Mouse (Mus musculus) stomach, embryonic 15.5 days (tissue): ENCODE results near the gene Mrpl1. TPM values are rescaled to one million over a fixed set of nuclear protein-coding genes. Genes with fewer than 3 reads are reported as not detected.

Experiments
- ATAC-seq: fragments of 200-750 bp; cut with Nextera tagmentation; 2 replicates; pipeline ENCODE4 v1.8.0; 2017; ENCODE audit warnings: low read depth, moderate number of reproducible peaks, moderate TSS enrichment; ENCODE audit not compliant: insufficient read depth, low FRiP score
- H3K27ac ChIP-seq: fragments of 300-500 bp; sonication (generic); 2 replicates; pipeline ENCODE4 v1.5.1; 2015; ENCODE audit warnings: mild to moderate bottlenecking, inconsistent platforms
- H3K27me3 ChIP-seq: fragments of 300-500 bp; sonication (generic); replicated peaks from 2 replicates; pipeline ENCODE4 v1.6.1; 2015; ENCODE audit warnings: inconsistent platforms
- H3K36me3 ChIP-seq: fragments of 300-500 bp; sonication (generic); 2 replicates; pipeline ENCODE4 v1.6.1; 2015; ENCODE audit warnings: inconsistent platforms
- H3K4me1 ChIP-seq: fragments of 300-500 bp; sonication (generic); 2 replicates; pipeline ENCODE4 v1.6.1; 2015; ENCODE audit warnings: inconsistent platforms
- H3K4me2 ChIP-seq: fragments of 300-500 bp; sonication (generic); 2 replicates; pipeline ENCODE4 v1.6.1; 2015; ENCODE audit warnings: mild to moderate bottlenecking, inconsistent platforms
- H3K4me3 ChIP-seq: fragments of 300-500 bp; sonication (generic); replicated peaks from 2 replicates; pipeline ENCODE4 v1.5.1; 2015; ENCODE audit warnings: inconsistent platforms
- H3K9ac ChIP-seq: fragments of 300-500 bp; sonication (generic); 2 replicates; pipeline ENCODE4 v1.6.1; 2015; ENCODE audit warnings: inconsistent platforms
- H3K9me3 ChIP-seq: fragments of 300-500 bp; sonication (generic); 2 replicates; pipeline ENCODE4 v1.6.1; 2016; ENCODE audit warnings: inconsistent platforms
- WGBS: fragments of 180-500 bp; shearing (Covaris S2); methylation state at CpG from one replicate; pipeline ENCODE4 v1.1.7; 2015; 5-methylcytosine and 5-hydroxymethylcytosine counted together
- polyA plus RNA-seq: library from polyadenylated mRNA; unstranded; fragments of >200 nt; fragmentation: Nextera tagmentation; extraction: Ambion mirVana; gene quantifications from 2 replicates; pipeline ENCODE4 v1.2.1, GENCODE M21; 2015

Mrpl1 gene
- polyA plus RNA-seq, 1 experiment from 2014 or later = 21.4 TPM

GRCm38 (mm10) chr5:96255166-96255565, 45.9 kb downstream of the Mrpl1 start:
- no peaks in the 10 kb centered on the region for H3K27me3 ChIP-seq
- no peak for ATAC-seq
- no peak overlapping the region for H3K4me2 ChIP-seq
- H3K4me1 ChIP-seq = no peaks in the 10 kb centered on the region
- H3K9ac ChIP-seq = no peak overlapping the region
- no peaks in the 10 kb centered on the region for H3K36me3 ChIP-seq
- H3K27ac ChIP-seq = no peak overlapping the region
- WGBS = 82% methylated on average over 3 of the region's 3 CpGs
- H3K9me3 ChIP-seq = no peaks in the 10 kb centered on the region
- H3K4me3 ChIP-seq = no peak overlapping the region

GRCm38 (mm10) chr5:96258210-96258609, 48.9 kb downstream of the Mrpl1 start:
- Histone ChIP-seq H3K4me3 (no peak overlapping the region), H3K27ac (no peak overlapping the region), H3K4me1 (no peaks in the 10 kb centered on the region), H3K9ac (no peak overlapping the region), H3K4me2 (no peak overlapping the region), H3K9me3 (no peaks in the 10 kb centered on the region), H3K36me3 (no peaks in the 10 kb centered on the region), H3K27me3 (no peaks in the 10 kb centered on the region)
- no peak for ATAC-seq
- WGBS = 85% methylated on average over 5 of the region's 5 CpGs

GRCm38 (mm10) chr5:96267017-96267702, 57.9 kb downstream of the Mrpl1 start:
- Histone ChIP-seq H3K27me3 (no peaks in the 10 kb centered on the region), H3K4me2 (no peak overlapping the region), H3K27ac (no peak overlapping the region), H3K9me3 (no peaks in the 10 kb centered on the region), H3K9ac (no peak overlapping the region), H3K36me3 (peaks cover 4% of the 10 kb centered on the region; the same call in 1 of the 2 replicates), H3K4me1 (no peaks in the 10 kb centered on the region), H3K4me3 (no peak overlapping the region)
- 59% methylated on average over 3 of the region's 3 CpGs for WGBS
- ATAC-seq = no peak

GRCm38 (mm10) chr5:96271070-96271469, 61.8 kb downstream of the Mrpl1 start:
- 74% methylated on average over 6 of the region's 6 CpGs for WGBS
- no peak for ATAC-seq
- H3K27me3 ChIP-seq = no peaks in the 10 kb centered on the region
- no peak overlapping the region for H3K9ac ChIP-seq
- no peak overlapping the region for H3K27ac ChIP-seq
- no peaks in the 10 kb centered on the region for H3K36me3 ChIP-seq
- H3K4me3 ChIP-seq = no peak overlapping the region
- no peak overlapping the region for H3K4me2 ChIP-seq
- no peaks in the 10 kb centered on the region for H3K4me1 ChIP-seq
- no peaks in the 10 kb centered on the region for H3K9me3 ChIP-seq

GRCm38 (mm10) chr5:96305786-96306185, 96.5 kb downstream of the Mrpl1 start:
- Histone ChIP-seq H3K36me3 (no peaks in the 10 kb centered on the region), H3K4me1 (no peaks in the 10 kb centered on the region), H3K4me2 (no peak overlapping the region), H3K9me3 (no peaks in the 10 kb centered on the region), H3K9ac (no peak overlapping the region), H3K4me3 (no peak overlapping the region), H3K27ac (no peak overlapping the region), H3K27me3 (no peaks in the 10 kb centered on the region)
- WGBS = 61% methylated on average over 8 of the region's 8 CpGs
- no peak for ATAC-seq

- H3K4me1 ChIP-seq = no peaks in the 10 kb centered on the region
- no peaks in the 10 kb centered on the region for H3K9me3 ChIP-seq
- 77% methylated on average over 1 of the region's 1 CpGs for WGBS
- no peaks in the 10 kb centered on the region for H3K36me3 ChIP-seq
- ATAC-seq = no peak
- H3K27ac ChIP-seq = no peak overlapping the region
- no peaks in the 10 kb centered on the region for H3K27me3 ChIP-seq
- no peak overlapping the region for H3K9ac ChIP-seq
- H3K4me3 ChIP-seq = no peak overlapping the region
- H3K4me2 ChIP-seq = no peak overlapping the region
These were observed 97.0 kb downstream of the Mrpl1 start for GRCm38 (mm10) chr5:96306271-96306670.

- ATAC-seq = no peak
- no peaks in the 10 kb centered on the region for H3K36me3 ChIP-seq
- H3K4me2 ChIP-seq = no peak overlapping the region
These were observed 97.5 kb downstream of the Mrpl1 start for GRCm38 (mm10) chr5:96306826-96307225.

GRCm38 (mm10) chr5:96308086-96308485, 98.8 kb downstream of the Mrpl1 start:
- no peaks in the 10 kb centered on the region for H3K4me1 ChIP-seq
- no peaks in the 10 kb centered on the region for H3K36me3 ChIP-seq
- no peak overlapping the region for H3K4me2 ChIP-seq
- no peak overlapping the region for H3K27ac ChIP-seq
- no peaks in the 10 kb centered on the region for H3K9me3 ChIP-seq
- 83% methylated on average over 13 of the region's 13 CpGs for WGBS
- no peak overlapping the region for H3K4me3 ChIP-seq
- no peak for ATAC-seq
- H3K9ac ChIP-seq = no peak overlapping the region
- no peaks in the 10 kb centered on the region for H3K27me3 ChIP-seq

More at GRCm38 (mm10) chr5:96306826-96307225, 97.5 kb downstream of the Mrpl1 start:
- no peak overlapping the region for H3K27ac ChIP-seq
- H3K4me1 ChIP-seq = no peaks in the 10 kb centered on the region
- no peak overlapping the region for H3K4me3 ChIP-seq
- H3K9ac ChIP-seq = no peak overlapping the region
- H3K9me3 ChIP-seq = no peaks in the 10 kb centered on the region
- no peaks in the 10 kb centered on the region for H3K27me3 ChIP-seq
- WGBS = 57% methylated on average over 5 of the region's 5 CpGs

- Histone ChIP-seq H3K9me3 (no peaks in the 10 kb centered on the region), H3K4me2 (no peak overlapping the region), H3K4me3 (no peak overlapping the region), H3K27me3 (no peaks in the 10 kb centered on the region), H3K9ac (no peak overlapping the region), H3K4me1 (no peaks in the 10 kb centered on the region), H3K27ac (no peak overlapping the region), H3K36me3 (no peaks in the 10 kb centered on the region)
- ATAC-seq = no peak
- WGBS = 80% methylated on average over 5 of the region's 5 CpGs
These were observed 99.4 kb downstream of the Mrpl1 start for GRCm38 (mm10) chr5:96308645-96309044.

GRCm38 (mm10) chr5:96309566-96309965, 100.3 kb downstream of the Mrpl1 start:
- ATAC-seq = no peak
- WGBS = 77% methylated on average over 5 of the region's 5 CpGs

GRCm38 (mm10) chr5:96311677-96312076, 102.4 kb downstream of the Mrpl1 start:
- Histone ChIP-seq H3K36me3 (no peaks in the 10 kb centered on the region), H3K9me3 (no peaks in the 10 kb centered on the region), H3K4me2 (no peak overlapping the region), H3K27ac (no peak overlapping the region), H3K4me1 (no peaks in the 10 kb centered on the region), H3K27me3 (no peaks in the 10 kb centered on the region), H3K4me3 (no peak overlapping the region), H3K9ac (no peak overlapping the region)
- 66% methylated on average over 8 of the region's 8 CpGs for WGBS
- ATAC-seq = no peak

More at GRCm38 (mm10) chr5:96309566-96309965, 100.3 kb downstream of the Mrpl1 start:
- Histone ChIP-seq H3K36me3 (no peaks in the 10 kb centered on the region), H3K4me2 (no peak overlapping the region), H3K4me3 (no peak overlapping the region), H3K9me3 (no peaks in the 10 kb centered on the region), H3K27me3 (no peaks in the 10 kb centered on the region), H3K4me1 (no peaks in the 10 kb centered on the region), H3K27ac (no peak overlapping the region), H3K9ac (no peak overlapping the region)
